ENCODE assay signal across 8 mouse cellular contexts in genomic region chr10:60566369-60567037, GRCm38 (mm10).
DNase-seq lines count a peak whose midpoint lies in the region; ATAC-seq lines count a peak whose summit lies in the region.

No protein-coding gene starts in this region.

- peak; percentile 3 for DNase-seq in lung, postnatal 14 days
- no peak for DNase-seq in lung, postnatal 36 days
- DNase-seq in right cerebral cortex, postnatal 25 days, result no peak
- DNase-seq in gastrocnemius, postnatal 25 days, result no peak
- no peak for DNase-seq in urinary bladder, adult 2 months (ENCODE audit: low spot score)

- 8% methylated on average over 24 of the region's 24 CpGs for WGBS in liver, embryonic 15.5 days (ENCODE audit: insufficient replicate concordance)
- WGBS in stomach, embryonic 16.5 days, result 38% methylated on average over 24 of the region's 24 CpGs

- no peaks in the 10 kb centered on the region for H3K9me3 ChIP-seq in liver, embryonic 15.5 days (replicated peaks)
- no peaks in the 10 kb centered on the region for H3K9me3 ChIP-seq in stomach, embryonic 16.5 days (replicated peaks; ENCODE audit: control insufficient read depth, low read length)

- 0 out of 2 replicates have a peak overlapping the region, but pooled peaks have one; percentile 10 for H3K4me3 ChIP-seq in liver, embryonic 15.5 days (replicated peaks)
- no peak overlapping the region; the same call in 1 of the 2 replicates for H3K4me3 ChIP-seq in stomach, embryonic 16.5 days (replicated peaks; ENCODE audit: low read length)

- no peaks in the 10 kb centered on the region for H3K36me3 ChIP-seq in liver, embryonic 15.5 days (replicated peaks)
- H3K36me3 ChIP-seq in stomach, embryonic 16.5 days (ENCODE audit: control insufficient read depth, insufficient read depth, low read length), result no peaks in the 10 kb centered on the region

- peaks cover 11% of the 10 kb centered on the region; the same call in 1 of the 2 replicates for H3K4me1 ChIP-seq in liver, embryonic 15.5 days (replicated peaks)
- H3K4me1 ChIP-seq in stomach, embryonic 16.5 days (ENCODE audit: control insufficient read depth, insufficient read depth, low read length), result 0 out of 2 replicates have a peak, but pooled peaks cover 3% of the 10 kb centered on the region

- H3K27me3 ChIP-seq in liver, embryonic 15.5 days, result peaks cover 24% of the 10 kb centered on the region
- H3K27me3 ChIP-seq in stomach, embryonic 16.5 days (ENCODE audit: control insufficient read depth, insufficient read depth, low read length), result no peaks in the 10 kb centered on the region

- no peak overlapping the region for H3K27ac ChIP-seq in liver, embryonic 15.5 days (replicated peaks)
- no peak overlapping the region for H3K27ac ChIP-seq in stomach, embryonic 16.5 days (ENCODE audit: low read length)

- peak overlapping the region; percentile 51 for H3K4me2 ChIP-seq in liver, embryonic 15.5 days
- H3K4me2 ChIP-seq in stomach, embryonic 16.5 days (ENCODE audit: low read depth, low read length), result 0 out of 2 replicates have a peak overlapping the region, but pooled peaks have one; percentile 3

- ATAC-seq in hematopoietic stem cell, adult 5-6 weeks (replicated peaks in 1 of 2; ENCODE audit: insufficient read depth in 1 of 2, low FRiP score in 2 of 2, low TSS enrichment in 1 of 2, low read depth in 1 of 2, poor library complexity in 2 of 2, severe bottlenecking in 2 of 2), result peak; percentile 71 to 84
- ATAC-seq in liver, embryonic 15.5 days (ENCODE audit: insufficient read depth), result no peak
- ATAC-seq in stomach, embryonic 16.5 days (ENCODE audit: insufficient read depth, low FRiP score), result no peak

- H3K9ac ChIP-seq in liver, embryonic 15.5 days, result no peak overlapping the region
- no peak overlapping the region for H3K9ac ChIP-seq in stomach, embryonic 16.5 days (ENCODE audit: low read length)

Comparison
In these comparisons a context has a peak if more than half of its experiments do, and no peak if none do; other contexts are left out.
1. ATAC-seq: peak in hematopoietic stem cell, adult 5-6 weeks (2 of 2); none in liver, embryonic 15.5 days (single experiment) and stomach, embryonic 16.5 days (single experiment).